Mouse (Mus musculus): ENCODE results near the gene Shisa7. TPM values are rescaled to one million over a fixed set of nuclear protein-coding genes. Genes with fewer than 3 reads are reported as not detected.
"Not testable (repeated sequence)": the region's sequence is repeated elsewhere in the genome, so short reads cannot be mapped to it uniquely, and the experiment has no call there.

Shisa7 gene
- polyA plus RNA-seq, 1 experiment from 2014 or later = 8.8 TPM

DNA sequence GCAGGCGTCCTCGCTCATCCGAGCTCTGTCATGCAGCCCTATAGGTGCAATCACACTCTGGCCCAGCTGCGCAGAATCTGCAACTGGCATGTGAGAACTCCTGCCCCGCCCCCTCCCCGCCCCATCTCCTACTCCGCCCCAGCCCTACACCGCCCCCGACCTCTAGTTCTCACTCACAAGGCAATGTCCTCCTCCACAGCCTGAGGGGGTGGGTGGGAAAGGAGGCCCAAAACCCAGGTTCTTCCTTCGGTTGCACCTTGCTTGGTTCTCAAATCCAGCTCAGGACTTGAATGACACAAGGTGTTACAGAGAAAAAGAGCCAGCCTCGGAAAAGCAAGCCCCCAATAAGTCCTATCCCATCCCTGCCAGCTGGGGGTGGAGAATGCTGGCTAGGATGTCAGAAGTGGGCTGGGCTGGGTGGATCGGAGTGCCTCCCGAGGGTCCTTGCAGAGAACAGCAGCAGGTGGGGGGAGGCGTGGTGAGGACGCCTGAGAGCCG lies 1.8 kb downstream of the Shisa7 start:
- peaks cover 40% of the 10 kb centered on the region for H3K4me1 ChIP-seq (replicated peaks)
- H3K4me3 ChIP-seq (replicated peaks) = peak overlapping the region; percentile 64
- no peaks in the 10 kb centered on the region for H3K9me3 ChIP-seq
- H3K27ac ChIP-seq = peak overlapping the region; percentile 84
- no peaks in the 10 kb centered on the region for H3K36me3 ChIP-seq
- H3K9ac ChIP-seq (replicated peaks) = peak overlapping the region; percentile 76
- under 1% methylated on average over 16 of the region's 16 CpGs for WGBS
- peaks cover 55% of the 10 kb centered on the region for H3K27me3 ChIP-seq
- ATAC-seq = peak; percentile 55
- peak overlapping the region; percentile 88 for H3K4me2 ChIP-seq (replicated peaks)

GRCm38 (mm10) chr7:4842077-4842476 lies 2.4 kb downstream of the Shisa7 start:
- no peak for ATAC-seq
- H3K36me3 ChIP-seq = no peaks in the 10 kb centered on the region
- H3K27me3 ChIP-seq = peaks cover 55% of the 10 kb centered on the region
- H3K4me2 ChIP-seq (replicated peaks) = peak overlapping the region; percentile 88
- H3K4me3 ChIP-seq (replicated peaks) = peak overlapping the region; percentile 64
- no peaks in the 10 kb centered on the region for H3K9me3 ChIP-seq
- WGBS = 43% methylated on average over 5 of the region's 5 CpGs
- H3K9ac ChIP-seq (replicated peaks) = peak overlapping the region; percentile 49
- peak overlapping the region; percentile 84 for H3K27ac ChIP-seq
- H3K4me1 ChIP-seq (replicated peaks) = peaks cover 41% of the 10 kb centered on the region

- Histone ChIP-seq H3K9ac (replicated peaks) (no peak overlapping the region), H3K4me1 (replicated peaks) (peaks cover 27% of the 10 kb centered on the region), H3K9me3 (no peaks in the 10 kb centered on the region), H3K4me3 (replicated peaks) (no peak overlapping the region), H3K4me2 (replicated peaks) (no peak overlapping the region), H3K36me3 (peaks cover 3% of the 10 kb centered on the region; the same call in 1 of the 2 replicates), H3K27me3 (peaks cover 56% of the 10 kb centered on the region), H3K27ac (no peak overlapping the region)
- WGBS = 22% methylated on average over 1 of the region's 1 CpGs
- ATAC-seq = no peak
Measured at GRCm38 (mm10) chr7:4837639-4838038, 6.9 kb downstream of the Shisa7 start.

GRCm38 (mm10) chr7:4836351-4836792 lies 8.1 kb downstream of the Shisa7 start:
- peaks cover 15% of the 10 kb centered on the region for H3K4me1 ChIP-seq (replicated peaks)
- under 1% methylated on average over 46 of the region's 51 CpGs for WGBS
- peak overlapping the region; percentile 84 for H3K9ac ChIP-seq (replicated peaks)
- peak overlapping the region; percentile 89 for H3K27ac ChIP-seq
- peaks cover 51% of the 10 kb centered on the region for H3K27me3 ChIP-seq
- H3K9me3 ChIP-seq = no peaks in the 10 kb centered on the region
- peak overlapping the region; percentile 76 for H3K4me2 ChIP-seq (replicated peaks)
- H3K36me3 ChIP-seq = peaks cover 3% of the 10 kb centered on the region; the same call in 1 of the 2 replicates
- H3K4me3 ChIP-seq (replicated peaks) = peak overlapping the region; percentile 57
- peak; percentile 94 for ATAC-seq

GRCm38 (mm10) chr7:4835631-4836327 lies 8.7 kb downstream of the Shisa7 start:
- 7% methylated on average over 29 of the region's 34 CpGs for WGBS
- H3K27me3 ChIP-seq = peaks cover 56% of the 10 kb centered on the region

DNA sequence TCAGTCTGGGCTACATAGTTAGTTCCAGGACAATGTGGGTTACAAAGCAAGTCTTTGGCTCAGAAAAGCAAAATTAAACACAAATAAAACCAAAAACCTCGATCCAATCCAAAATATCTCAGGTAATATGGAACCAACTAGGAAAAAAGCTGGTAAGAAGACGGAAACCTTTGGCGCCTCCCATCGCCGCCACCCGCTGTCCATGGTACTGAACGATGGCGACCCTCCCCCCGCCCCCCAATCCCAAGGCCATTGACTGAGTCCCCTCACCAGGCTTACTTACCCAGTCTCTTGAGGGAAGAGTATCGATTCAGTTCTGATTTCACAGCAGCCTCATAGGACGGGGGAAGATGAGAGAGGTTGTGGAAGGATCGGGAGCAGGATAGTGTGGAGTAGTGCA lies 14.0 kb downstream of the Shisa7 start:
- no peak for ATAC-seq
- Histone ChIP-seq H3K4me2 (replicated peaks) (no peak overlapping the region), H3K9me3 (no peaks in the 10 kb centered on the region), H3K4me3 (replicated peaks) (no peak overlapping the region), H3K9ac (replicated peaks) (no peak overlapping the region), H3K27me3 (peaks cover 47% of the 10 kb centered on the region), H3K36me3 (peaks cover 37% of the 10 kb centered on the region), H3K4me1 (replicated peaks) (peaks cover 3% of the 10 kb centered on the region; the same call in 1 of the 2 replicates), H3K27ac (no peak overlapping the region)
- WGBS = 8% methylated on average over 12 of the region's 12 CpGs

More at GRCm38 (mm10) chr7:4835631-4836327, 8.7 kb downstream of the Shisa7 start:
- Histone ChIP-seq H3K4me1 (replicated peaks) (peaks cover 15% of the 10 kb centered on the region), H3K4me2 (replicated peaks) (peak overlapping the region; percentile 76), H3K4me3 (replicated peaks) (peak overlapping the region; percentile 57), H3K9me3 (no peaks in the 10 kb centered on the region), H3K36me3 (peaks cover 3% of the 10 kb centered on the region; the same call in 1 of the 2 replicates), H3K27ac (peak overlapping the region; percentile 89), H3K9ac (replicated peaks) (peak overlapping the region; percentile 84)
- ATAC-seq = peak; percentile 78; the same call in 1 of the 2 replicates

GRCm38 (mm10) chr7:4825365-4825764 lies 19.1 kb downstream of the Shisa7 start:
- 60% methylated on average over 4 of the region's 4 CpGs for WGBS
- H3K36me3 ChIP-seq = peaks cover 34% of the 10 kb centered on the region
- no peaks in the 10 kb centered on the region for H3K9me3 ChIP-seq
- H3K27me3 ChIP-seq = peaks cover 14% of the 10 kb centered on the region
- H3K4me2 ChIP-seq (replicated peaks) = no peak overlapping the region
- no peak for ATAC-seq
- H3K4me3 ChIP-seq (replicated peaks) = no peak overlapping the region
- no peak overlapping the region for H3K9ac ChIP-seq (replicated peaks)
- no peak overlapping the region for H3K27ac ChIP-seq
- no peaks in the 10 kb centered on the region for H3K4me1 ChIP-seq (replicated peaks)

DNA sequence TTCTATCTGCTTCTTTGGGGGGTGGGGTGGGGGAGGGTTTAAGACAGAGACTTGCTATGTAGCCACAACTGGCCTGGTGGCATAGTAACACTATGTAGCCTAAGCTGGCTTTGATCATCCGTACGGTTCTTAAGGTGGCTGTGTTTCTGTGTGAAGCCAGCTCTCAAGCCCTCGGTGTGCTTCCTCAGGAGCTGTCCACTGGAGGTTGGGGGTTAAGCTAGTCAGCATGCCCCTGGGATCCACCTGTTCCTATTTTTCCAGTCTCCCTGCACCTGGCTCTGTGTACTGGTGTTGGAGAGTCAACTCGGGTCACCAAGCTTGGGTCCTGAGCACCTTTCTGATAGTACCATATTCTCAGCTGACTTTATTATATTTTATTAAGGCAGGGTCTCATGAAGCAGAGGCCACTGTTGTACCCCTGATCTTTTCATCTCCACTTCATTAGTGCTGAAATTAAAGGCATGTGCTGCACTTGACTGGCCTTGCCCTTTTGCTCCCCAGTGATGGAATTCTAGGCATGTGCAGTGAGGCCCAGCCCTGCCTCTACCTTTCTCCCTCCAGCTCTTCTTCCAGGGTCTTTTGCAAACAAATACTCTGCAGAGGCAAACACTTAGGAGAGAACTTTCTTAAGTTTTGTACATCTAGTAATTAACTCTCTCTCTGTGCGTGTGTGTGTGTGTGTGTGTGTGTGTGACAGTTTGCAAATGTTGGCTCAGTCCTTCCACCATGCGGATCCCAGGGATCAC lies 22.2 kb downstream of the Shisa7 start:
- H3K4me3 ChIP-seq (replicated peaks) = no peak overlapping the region
- no peak overlapping the region for H3K9ac ChIP-seq (replicated peaks)
- H3K4me2 ChIP-seq (replicated peaks) = no peak overlapping the region
- H3K4me1 ChIP-seq (replicated peaks) = no peaks in the 10 kb centered on the region
- H3K36me3 ChIP-seq = peaks cover 6% of the 10 kb centered on the region; the same call in 1 of the 2 replicates
- H3K9me3 ChIP-seq = no peaks in the 10 kb centered on the region
- 70% methylated on average over 6 of the region's 6 CpGs for WGBS
- no peaks in the 10 kb centered on the region for H3K27me3 ChIP-seq
- no peak overlapping the region for H3K27ac ChIP-seq
- no peak for ATAC-seq

- no peak for ATAC-seq
- Histone ChIP-seq H3K27ac (no peak overlapping the region), H3K36me3 (peaks cover 4% of the 10 kb centered on the region; the same call in 1 of the 2 replicates)
Measured at GRCm38 (mm10) chr7:4821690-4822089, 22.8 kb downstream of the Shisa7 start.

GRCm38 (mm10) chr7:4820925-4821324 lies 23.6 kb downstream of the Shisa7 start:
- not testable (repeated sequence) for H3K9me3 ChIP-seq; H3K4me2 ChIP-seq (replicated peaks); H3K27ac ChIP-seq; H3K4me3 ChIP-seq (replicated peaks); H3K36me3 ChIP-seq; ATAC-seq; H3K27me3 ChIP-seq; H3K9ac ChIP-seq (replicated peaks); H3K4me1 ChIP-seq (replicated peaks)
- 91% methylated on average over 7 of the region's 7 CpGs for WGBS

More at GRCm38 (mm10) chr7:4821690-4822089, 22.8 kb downstream of the Shisa7 start:
- no peaks in the 10 kb centered on the region for H3K9me3 ChIP-seq
- H3K4me3 ChIP-seq (replicated peaks) = no peak overlapping the region
- H3K27me3 ChIP-seq = no peaks in the 10 kb centered on the region
- no peak overlapping the region for H3K4me2 ChIP-seq (replicated peaks)
- WGBS = 83% methylated on average over 4 of the region's 4 CpGs
- H3K4me1 ChIP-seq (replicated peaks) = no peaks in the 10 kb centered on the region
- H3K9ac ChIP-seq (replicated peaks) = no peak overlapping the region

DNA sequence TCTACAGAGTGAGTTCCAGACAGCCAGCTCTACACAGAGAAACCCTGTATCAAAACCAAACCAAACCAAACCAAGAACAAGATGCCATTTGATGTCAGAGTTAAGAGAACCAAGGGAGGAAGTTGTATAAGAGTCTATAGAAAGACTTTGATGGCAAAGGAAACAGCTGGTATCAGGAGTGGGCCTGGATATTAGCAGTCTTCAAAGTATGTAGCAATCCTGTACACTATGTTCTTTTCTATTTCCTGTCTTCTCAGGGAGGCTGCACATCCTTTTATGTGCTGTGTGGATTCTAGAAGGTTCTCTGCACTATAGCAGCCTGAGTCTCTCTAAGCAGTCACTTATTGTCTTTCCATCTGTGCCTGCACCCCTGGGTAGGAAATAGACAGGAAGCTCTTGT lies 27.9 kb downstream of the Shisa7 start:
- Histone ChIP-seq H3K9me3 (no peaks in the 10 kb centered on the region), H3K4me3 (replicated peaks) (no peak overlapping the region), H3K4me2 (replicated peaks) (no peak overlapping the region), H3K27ac (no peak overlapping the region), H3K27me3 (no peaks in the 10 kb centered on the region), H3K4me1 (replicated peaks) (peaks cover 8% of the 10 kb centered on the region), H3K36me3 (no peaks in the 10 kb centered on the region), H3K9ac (replicated peaks) (no peak overlapping the region)
- no peak for ATAC-seq
